Mouse (Mus musculus) CH12F3 (cell line): ENCODE measurements around the gene Slc31a1.

Experiments used
- in situ Hi-C: fragments of 300-500 bp; cut with MboI; formaldehyde crosslinking; loops from 2 replicates; pipeline ENCODE4 v1.14.3; 2020; ENCODE audit warnings: low sequenced_read_pairs

Slc31a1 gene

GRCm38 (mm10) chr4:62361997-62362396, 1.5 kb downstream of the Slc31a1 start:
- in situ Hi-C loops, result no loop called here

- in situ Hi-C loops, result no loop called here
Measured at GRCm38 (mm10) chr4:62362437-62362836, 1.9 kb downstream of the Slc31a1 start.

- in situ Hi-C loops, result no loop called here
Measured at GRCm38 (mm10) chr4:62364299-62364698, 3.8 kb downstream of the Slc31a1 start.

DNA sequence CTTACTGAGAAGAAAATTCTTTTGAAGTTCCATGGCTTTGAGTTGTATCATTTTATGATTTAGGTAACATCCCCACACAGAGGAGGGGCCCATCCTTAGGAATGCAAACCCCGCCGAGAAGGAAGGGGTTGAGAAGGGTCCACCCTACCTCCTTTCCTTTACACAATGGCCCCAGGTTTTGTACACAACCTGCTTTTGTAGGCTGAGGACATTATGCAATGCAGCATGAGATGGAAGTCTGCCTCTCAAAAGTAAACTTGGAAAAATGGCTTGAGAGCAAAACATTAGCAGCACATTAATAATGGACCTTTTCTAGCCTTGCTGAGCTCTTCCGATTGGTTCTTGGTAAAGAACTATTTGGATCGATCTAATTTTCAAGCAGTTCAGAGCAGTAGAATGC, 5.8 kb downstream of the Slc31a1 start:
- in situ Hi-C loops, result no loop called here

GRCm38 (mm10) chr4:62367586-62367985, 7.1 kb downstream of the Slc31a1 start:
- in situ Hi-C loops, result no loop called here

DNA sequence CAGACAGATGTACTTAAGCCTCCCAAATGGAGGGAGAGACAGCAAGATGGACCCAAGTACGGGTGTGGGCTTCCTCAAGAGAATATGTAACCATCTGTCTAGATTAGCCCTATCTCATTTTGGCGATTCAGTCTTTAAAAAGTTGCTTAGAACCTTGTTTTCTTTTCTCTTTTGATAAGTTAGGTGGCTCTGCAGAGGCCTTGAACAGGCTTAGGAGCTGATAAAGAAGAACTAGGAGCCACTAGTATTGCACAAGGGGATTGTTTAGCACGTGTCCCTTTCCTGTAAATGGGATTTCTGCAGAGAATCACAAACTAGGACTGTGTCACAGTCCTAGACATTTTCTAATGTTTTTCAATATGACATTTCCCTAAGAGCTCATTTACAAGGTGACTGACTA, 8.6 kb downstream of the Slc31a1 start:
- in situ Hi-C loops, result no loop called here

- in situ Hi-C loops, result no loop called here
Measured at GRCm38 (mm10) chr4:62372410-62372809, 11.9 kb downstream of the Slc31a1 start.

DNA sequence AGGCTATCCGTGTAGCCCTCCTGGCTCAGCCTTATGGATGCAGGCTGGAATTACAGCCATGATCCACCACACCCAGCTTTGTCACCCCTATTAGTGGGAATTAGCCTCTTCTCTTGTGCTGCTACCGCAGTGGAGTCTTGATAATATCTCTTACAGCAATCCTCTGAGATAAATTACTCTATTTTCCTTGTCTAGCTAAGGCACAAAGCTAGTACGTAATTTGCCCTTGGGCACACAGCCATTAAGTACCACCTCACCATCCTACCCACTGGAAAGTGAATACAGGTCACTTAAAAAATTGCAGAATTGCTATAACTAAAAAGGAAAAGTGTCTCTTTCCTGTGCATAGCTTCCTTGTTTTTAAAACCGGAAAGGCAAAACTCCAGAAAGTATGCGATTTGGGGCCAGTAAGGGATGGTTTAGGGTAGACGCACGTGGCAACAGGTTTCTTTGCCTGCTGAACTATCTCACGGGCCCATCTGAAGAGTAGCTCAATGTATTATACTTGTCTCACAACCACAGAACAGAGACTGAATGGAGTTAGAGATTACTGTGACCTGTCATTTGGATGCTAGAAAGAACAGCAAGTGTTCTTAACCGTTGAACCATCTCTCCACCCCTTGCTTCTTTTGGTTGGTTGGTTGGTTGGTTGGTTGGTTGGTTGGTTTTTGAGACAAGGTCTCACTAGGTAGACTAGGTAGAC, 12.4 kb downstream of the Slc31a1 start:
- in situ Hi-C loops, result no loop called here

- in situ Hi-C loops, result no loop called here
Measured at GRCm38 (mm10) chr4:62373668-62374067, 13.1 kb downstream of the Slc31a1 start.

DNA sequence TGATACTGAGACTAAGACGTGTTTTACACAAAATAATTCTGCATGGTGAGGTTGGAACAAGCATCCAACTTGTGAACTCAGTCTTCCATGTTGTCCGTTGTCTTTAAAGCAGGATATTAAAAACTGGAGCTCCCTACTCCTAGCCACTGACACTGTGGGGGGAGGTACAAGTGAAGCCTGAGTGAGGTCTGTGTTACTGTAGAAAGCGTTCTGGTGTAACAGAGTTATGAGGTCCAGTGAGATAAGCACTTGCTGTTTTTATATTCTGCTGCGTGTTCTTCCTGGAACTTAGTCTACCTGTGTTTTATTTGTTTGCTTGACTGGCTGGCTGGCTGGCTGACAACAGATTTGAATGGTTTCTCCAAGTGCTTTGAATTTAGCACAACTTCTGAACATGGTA, 13.8 kb downstream of the Slc31a1 start:
- in situ Hi-C loops, result no loop called here

- in situ Hi-C loops, result no loop called here
Measured at GRCm38 (mm10) chr4:62376123-62376522, 15.6 kb downstream of the Slc31a1 start.

- in situ Hi-C loops, result no loop called here
Measured at GRCm38 (mm10) chr4:62379724-62380381, 19.3 kb downstream of the Slc31a1 start.

- in situ Hi-C loops, result no loop called here
Measured at GRCm38 (mm10) chr4:62383207-62383606, 22.7 kb downstream of the Slc31a1 start.

DNA sequence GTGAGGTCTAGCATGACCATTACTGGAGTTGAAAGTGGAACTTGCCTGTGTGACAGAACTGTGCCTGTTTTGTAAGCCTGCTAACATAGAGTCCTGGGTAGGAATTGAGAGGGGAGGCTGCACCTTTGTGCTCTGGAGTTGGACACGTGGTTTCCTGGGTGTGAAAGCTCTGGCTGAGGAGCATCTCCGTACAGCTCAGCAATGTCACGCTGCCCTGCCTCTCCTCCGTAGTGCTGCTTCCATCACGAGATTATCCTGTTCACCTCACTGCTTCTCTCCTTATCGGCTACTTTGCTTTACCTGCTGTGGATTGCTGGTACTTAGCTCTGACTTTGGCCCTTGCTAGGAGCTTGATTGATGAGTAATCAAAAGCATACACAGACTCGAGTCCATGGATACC, 23.2 kb downstream of the Slc31a1 start:
- in situ Hi-C loops, result no loop called here

- in situ Hi-C loops, result no loop called here
Measured at GRCm38 (mm10) chr4:62384159-62384558, 23.6 kb downstream of the Slc31a1 start.

GRCm38 (mm10) chr4:62385439-62385838, 24.9 kb downstream of the Slc31a1 start:
- in situ Hi-C loops, result no loop called here

- in situ Hi-C loops, result no loop called here
Measured at GRCm38 (mm10) chr4:62389592-62390512, 29.3 kb downstream of the Slc31a1 start.

DNA sequence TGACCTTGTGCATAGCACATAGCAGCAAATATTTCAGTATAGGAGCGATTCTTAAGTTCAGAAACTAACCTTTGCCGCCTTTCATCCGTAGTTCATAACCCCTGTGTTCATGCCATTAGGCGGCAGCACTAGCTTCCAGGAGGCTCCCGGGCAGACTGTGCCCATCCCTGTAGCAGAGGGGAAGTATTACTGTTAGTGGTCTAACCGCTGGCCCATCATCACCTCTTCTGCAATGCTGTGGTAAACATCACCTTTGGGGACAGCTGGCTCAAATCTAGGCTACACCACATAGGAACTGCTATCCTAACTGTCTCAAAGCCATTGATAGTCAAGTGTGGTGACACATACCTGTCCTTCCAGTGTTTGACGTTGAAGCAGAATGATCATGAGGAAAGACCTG, 31.4 kb downstream of the Slc31a1 start:
- in situ Hi-C loops, result no loop called here

- in situ Hi-C loops, result no loop called here
Measured at GRCm38 (mm10) chr4:62393459-62393858, 32.9 kb downstream of the Slc31a1 start.

GRCm38 (mm10) chr4:62395806-62396205, 35.3 kb downstream of the Slc31a1 start:
- in situ Hi-C loops, result no loop called here

- in situ Hi-C loops, result no loop called here
Measured at GRCm38 (mm10) chr4:62397616-62398365, 37.3 kb downstream of the Slc31a1 start.
